Comparison of ENCODE assay signal across 25 mouse cellular contexts in genomic region chr8:72584390-72584789, GRCm38 (mm10). TPM values are rescaled to one million over a fixed set of nuclear protein-coding genes. Genes with fewer than 3 reads are reported as not detected.
A peak's percentile ranks its signal among the peaks of the same experiment; 100 is the strongest.
DNase-seq lines count a peak whose midpoint lies in the region; ATAC-seq and TF ChIP-seq lines count a peak whose summit lies in the region.
"Had no signal": no experiment of that assay in that cellular context is flagged by ENCODE, and none has a peak within 500 bp of the region (broad histone marks: within the 10 kb centered on the region; RNA-seq: fewer than 3 reads in every experiment).

No protein-coding gene starts in this region.

- no peak for TF ChIP-seq CTCF in CH12.LX (conservative IDR thresholded peaks at IDR 0.05 in 1 of 2, IDR thresholded peaks at IDR 0.05 in 1 of 2; ENCODE audit: low read depth in 2 of 2, low read length in 2 of 2)
- TF ChIP-seq CTCF in bone marrow macrophage, adult 2 months (IDR thresholded peaks at IDR 0.05; ENCODE audit: low read depth, low read length): no peak

- H3K9me3 ChIP-seq in CH12.LX (replicated peaks; ENCODE audit: low read length): no peaks in the 10 kb centered on the region
- H3K9me3 ChIP-seq in heart, embryonic 16.5 days (replicated peaks; ENCODE audit: control insufficient read depth, low read length): no peaks in the 10 kb centered on the region
- no peaks in the 10 kb centered on the region for H3K9me3 ChIP-seq in forebrain, embryonic 15.5 days
- H3K9me3 ChIP-seq: embryonic facial prominence, embryonic 12.5 days; forebrain, embryonic 13.5 days; hindbrain, embryonic 13.5 days; kidney, embryonic 15.5 days had no signal

- no peak overlapping the region for H3K4me2 ChIP-seq in CH12.LX (ENCODE audit: insufficient read depth, low read depth, poor library complexity, severe bottlenecking)
- no peak overlapping the region for H3K4me2 ChIP-seq in heart, embryonic 16.5 days (ENCODE audit: low read depth, low read length)
- H3K4me2 ChIP-seq in forebrain, embryonic 15.5 days (replicated peaks): no peak overlapping the region
- H3K4me2 ChIP-seq: embryonic facial prominence, embryonic 12.5 days; forebrain, embryonic 13.5 days; hindbrain, embryonic 13.5 days; kidney, embryonic 15.5 days; liver, embryonic 11.5 days; midbrain, embryonic 11.5 days had no signal

- H3K9ac ChIP-seq in CH12.LX (ENCODE audit: insufficient read depth, low read depth): no peak overlapping the region
- H3K9ac ChIP-seq in heart, embryonic 16.5 days (ENCODE audit: low read length): 0 out of 2 replicates have a peak overlapping the region, but pooled peaks have one; percentile 26
- H3K9ac ChIP-seq in forebrain, embryonic 15.5 days (replicated peaks): no peak overlapping the region
- H3K9ac ChIP-seq: embryonic facial prominence, embryonic 12.5 days; forebrain, embryonic 13.5 days; hindbrain, embryonic 13.5 days; kidney, embryonic 15.5 days; liver, postnatal 0 days had no signal

- dilution Hi-C loops in CH12.LX (cut with MboI; ENCODE audit: extremely low pct_ligation_motif_present, extremely low pct_unique_long_range_greater_than_20kb, low sequenced_read_pairs): no loop called here

- in situ Hi-C loops in CH12.LX (cut with MboI; ENCODE audit: low pct_ligation_motif_present, low pct_unique_long_range_greater_than_20kb, low sequenced_read_pairs): no loop called here

- no peaks in the 10 kb centered on the region for H3K27me3 ChIP-seq in CH12.LX (replicated peaks)
- H3K27me3 ChIP-seq in heart, embryonic 16.5 days (ENCODE audit: control insufficient read depth, insufficient read depth, low read length): no peaks in the 10 kb centered on the region
- H3K27me3 ChIP-seq in forebrain, embryonic 15.5 days: no peaks in the 10 kb centered on the region
- H3K27me3 ChIP-seq: embryonic facial prominence, embryonic 12.5 days; forebrain, embryonic 13.5 days; hindbrain, embryonic 13.5 days; kidney, embryonic 15.5 days had no signal

- WGBS in heart, embryonic 16.5 days: 53% methylated on average over 6 of the region's 6 CpGs
- 84% methylated on average over 6 of the region's 6 CpGs for WGBS in forebrain, embryonic 15.5 days

- TF ChIP-seq POLR2A in CH12.LX (IDR thresholded peaks at IDR 0.05; ENCODE audit: low read depth, low read length): no peak
- TF ChIP-seq POLR2A in bone marrow macrophage, adult 2 months (IDR thresholded peaks at IDR 0.05; ENCODE audit: borderline replicate concordance, low read depth, low read length): no peak

- H3K4me3 ChIP-seq in CH12.LX (replicated peaks in 1 of 3; ENCODE audit: low read depth in 2 of 3, low read length in 2 of 3, poor library complexity in 1 of 3): no peak overlapping the region
- no peak overlapping the region for H3K4me3 ChIP-seq in bone marrow macrophage, adult 2 months (ENCODE audit: insufficient read depth, low read length)
- H3K4me3 ChIP-seq in heart, embryonic 16.5 days (ENCODE audit: low read length): no peak overlapping the region
- no peak overlapping the region for H3K4me3 ChIP-seq in forebrain, embryonic 15.5 days
- H3K4me3 ChIP-seq: embryonic facial prominence, embryonic 12.5 days; forebrain, embryonic 13.5 days; hindbrain, embryonic 13.5 days; kidney, embryonic 15.5 days had no signal

- peaks cover 17 to 51% of the 10 kb centered on the region in 2 experiments for H3K4me1 ChIP-seq in CH12.LX (ENCODE audit: control insufficient read depth in 1 of 2, insufficient read depth in 2 of 2)
- peaks cover 56% of the 10 kb centered on the region for H3K4me1 ChIP-seq in bone marrow macrophage, adult 2 months (ENCODE audit: control insufficient read depth, insufficient read depth, low read length)
- H3K4me1 ChIP-seq in heart, embryonic 16.5 days (ENCODE audit: control insufficient read depth, insufficient read depth, low read length): peaks cover 29% of the 10 kb centered on the region
- peaks cover 5% of the 10 kb centered on the region; the same call in 1 of the 2 replicates for H3K4me1 ChIP-seq in forebrain, embryonic 15.5 days
- H3K4me1 ChIP-seq: embryonic facial prominence, embryonic 12.5 days; forebrain, embryonic 13.5 days; hindbrain, embryonic 13.5 days; kidney, embryonic 15.5 days had no signal

- intact Hi-C loops in heart, postnatal 36 days (cut with DNase I): no loop called here

- peak overlapping the region; percentile 20; the same call in 1 of the 2 replicates for H3K27ac ChIP-seq in CH12.LX (ENCODE audit: insufficient read depth, low read depth)
- H3K27ac ChIP-seq in bone marrow macrophage, adult 2 months (ENCODE audit: insufficient read depth, low read depth, low read length): peak overlapping the region; percentile 97
- H3K27ac ChIP-seq in heart, embryonic 16.5 days (ENCODE audit: low read length): peak overlapping the region; percentile 69
- no peak overlapping the region for H3K27ac ChIP-seq in forebrain, embryonic 15.5 days (replicated peaks)
- H3K27ac ChIP-seq: embryonic facial prominence, embryonic 12.5 days; forebrain, embryonic 13.5 days; hindbrain, embryonic 13.5 days; kidney, embryonic 15.5 days had no signal

- no peaks in the 10 kb centered on the region for H3K79me2 ChIP-seq in CH12.LX (replicated peaks; ENCODE audit: control insufficient read depth, extremely low read depth, insufficient read depth, poor library complexity, severe bottlenecking)

- peak; percentile 48 to 60 for DNase-seq in heart, adult 18-20 months
- no peak for DNase-seq in heart, postnatal 36 days
- DNase-seq in CH12.LX (ENCODE audit: extremely low read depth): no peak
- DNase-seq in layer of hippocampus, postnatal 14 days (ENCODE audit: low spot score in 2 of 2): no peak
- DNase-seq: adrenal gland, postnatal 10 days; cerebellum, adult 11-12 months; cerebellum, postnatal 10 days; kidney, adult 11 months; kidney, postnatal 36 days; left cerebral cortex, postnatal 4 days; liver, postnatal 0 days; lung, postnatal 10 days; spleen, adult 18-20 months; thymus, postnatal 14 days had no signal

- H3K36me3 ChIP-seq in CH12.LX (replicated peaks in 1 of 2; ENCODE audit: control insufficient read depth in 1 of 2, insufficient read depth in 1 of 2, low read length in 1 of 2): peaks cover 17 to 31% of the 10 kb centered on the region in 2 experiments
- H3K36me3 ChIP-seq in heart, embryonic 16.5 days (ENCODE audit: control insufficient read depth, insufficient read depth): peaks cover 5% of the 10 kb centered on the region; the same call in 1 of the 2 replicates
- peaks cover 3% of the 10 kb centered on the region; the same call in 1 of the 2 replicates for H3K36me3 ChIP-seq in forebrain, embryonic 15.5 days
- H3K36me3 ChIP-seq: embryonic facial prominence, embryonic 12.5 days; kidney, embryonic 15.5 days had no signal

- no peak for TF ChIP-seq EP300 in CH12.LX (IDR thresholded peaks at IDR 0.05; ENCODE audit: low read length)

- TF ChIP-seq RAD21 in CH12.LX (IDR thresholded peaks at IDR 0.05; ENCODE audit: low read depth, low read length): no peak

- no peak for ATAC-seq in heart, embryonic 16.5 days (replicated peaks; ENCODE audit: extremely low read depth, insufficient read depth, low FRiP score)
- ATAC-seq in forebrain, embryonic 15.5 days (replicated peaks): no peak
- no peak for ATAC-seq in megakaryocyte, adult 5-6 weeks (ENCODE audit: poor library complexity, severe bottlenecking)
- ATAC-seq: activated CD4-positive, CD25-positive, alpha-beta regulatory T cell, adult 4 months; forebrain, embryonic 13.5 days; liver, postnatal 0 days had no signal

TF ChIP-seq in CH12.LX, 34 proteins besides CTCF, POLR2A, EP300 and RAD21 (continues in another document):
- no peak for TF ChIP-seq MAFK (IDR thresholded peaks at IDR 0.05; ENCODE audit: insufficient replicate concordance, low read length)
- no peak for TF ChIP-seq PAX5 (IDR thresholded peaks at IDR 0.05; ENCODE audit: low read length)
- no peak for TF ChIP-seq CHD1 (IDR thresholded peaks at IDR 0.05; ENCODE audit: low read depth, low read length)
- TF ChIP-seq ZC3H11A (IDR thresholded peaks at IDR 0.05; ENCODE audit: low read depth, low read length): no peak

RNA-seq across cellular contexts. Expression of gene Tmem38a, which starts 12.5 kb away (rescaled TPM):
- total RNA-seq in heart, adult 18-20 months (2021): 100 to 1,000 TPM; 474 to 492 TPM
- 100 to 1,000 TPM; 447 to 482 TPM for total RNA-seq in heart, postnatal 36 days (2021)
- total RNA-seq in CH12.LX (2012; rRNA removed) (3.1 and 6.2 TPM in 2 replicates), CH12.LX (2014; rRNA removed) (3.3 and 3.8 TPM in 2 replicates)
- 3.8 and 4.2 TPM in 2 replicates for polyA plus RNA-seq in CH12.LX (2012; ENCODE audit: insufficient read length, low read depth)
- polyA plus RNA-seq in bone marrow macrophage, adult 2 months (2012; ENCODE audit: insufficient read depth, insufficient read length, missing spikeins): 8.5 and 9.5 TPM in 2 replicates
- 117 and 125 TPM in 2 replicates for polyA plus RNA-seq in heart, embryonic 16.5 days (2015; fragmentation: Nextera tagmentation; extraction: Ambion mirVana)
- 17.7 and 17.8 TPM in 2 replicates for polyA plus RNA-seq in forebrain, embryonic 15.5 days (2015; fragmentation: Nextera tagmentation; extraction: Ambion mirVana)
- total RNA-seq in layer of hippocampus, postnatal 14 days (2021): 100 to 1,000 TPM; 117 to 128 TPM
- 3.7 and 5.6 TPM in 2 replicates for total RNA-seq in megakaryocyte, adult 5-6 weeks (2015)
- total RNA-seq in megakaryocyte, adult 5-6 weeks (2017): 3.8 and 5.0 TPM in 2 replicates

RNA-seq across cellular contexts. Expression of gene Smim7, which starts 13.5 kb away (rescaled TPM):
- total RNA-seq in heart, adult 18-20 months (2021): 100 to 1,000 TPM; 118 to 130 TPM
- total RNA-seq in heart, postnatal 36 days (2021): 100 to 1,000 TPM; 129 to 135 TPM
- total RNA-seq in CH12.LX (2012; rRNA removed) (37.7 and 42.2 TPM in 2 replicates), CH12.LX (2014; rRNA removed) (70.3 and 79.8 TPM in 2 replicates)
- 60.7 and 61.0 TPM in 2 replicates for polyA plus RNA-seq in CH12.LX (2012; ENCODE audit: insufficient read length, low read depth)
- 68.6 and 71.9 TPM in 2 replicates for polyA plus RNA-seq in bone marrow macrophage, adult 2 months (2012; ENCODE audit: insufficient read depth, insufficient read length, missing spikeins)
- 97.1 and 108 TPM in 2 replicates for polyA plus RNA-seq in heart, embryonic 16.5 days (2015; fragmentation: Nextera tagmentation; extraction: Ambion mirVana)
- polyA plus RNA-seq in forebrain, embryonic 15.5 days (2015; fragmentation: Nextera tagmentation; extraction: Ambion mirVana): 127 and 128 TPM in 2 replicates
- total RNA-seq in layer of hippocampus, postnatal 14 days (2021): 100 to 1,000 TPM; 112 to 118 TPM
- total RNA-seq in megakaryocyte, adult 5-6 weeks (2015): 48.7 and 55.8 TPM in 2 replicates
- 43.2 and 61.5 TPM in 2 replicates for total RNA-seq in megakaryocyte, adult 5-6 weeks (2017)

RNA-seq across cellular contexts. Expression of gene Med26, which starts 36.3 kb away (rescaled TPM):
- total RNA-seq in heart, adult 18-20 months (2021): 1 to 10 TPM; 7.3 to 9.8 TPM
- total RNA-seq in heart, postnatal 36 days (2021): 1 to 10 TPM; 7.6 to 7.9 TPM
- total RNA-seq in CH12.LX (2012; rRNA removed) (9.7 and 10.3 TPM in 2 replicates), CH12.LX (2014; rRNA removed) (6.6 and 8.7 TPM in 2 replicates)
- 12.9 and 14.3 TPM in 2 replicates for polyA plus RNA-seq in CH12.LX (2012; ENCODE audit: insufficient read length, low read depth)
- polyA plus RNA-seq in bone marrow macrophage, adult 2 months (2012; ENCODE audit: insufficient read depth, insufficient read length, missing spikeins): 7.5 and 7.8 TPM in 2 replicates
- polyA plus RNA-seq in heart, embryonic 16.5 days (2015; fragmentation: Nextera tagmentation; extraction: Ambion mirVana): 11.5 and 12.7 TPM in 2 replicates
- 18.2 and 19.9 TPM in 2 replicates for polyA plus RNA-seq in forebrain, embryonic 15.5 days (2015; fragmentation: Nextera tagmentation; extraction: Ambion mirVana)
- 1 to 10 TPM; 9.5 TPM for total RNA-seq in layer of hippocampus, postnatal 14 days (2021)
- 6.6 and 6.8 TPM in 2 replicates for total RNA-seq in megakaryocyte, adult 5-6 weeks (2015)
- total RNA-seq in megakaryocyte, adult 5-6 weeks (2017): 4.2 and 4.7 TPM in 2 replicates

Comparison
In these comparisons a context has a peak if more than half of its experiments do, and no peak if none do; other contexts are left out.
1. DNase-seq: peak in heart, adult 18-20 months (2 of 2); none in heart, postnatal 36 days (0 of 2), CH12.LX (single experiment) and layer of hippocampus, postnatal 14 days (0 of 2).
2. RNA of gene Tmem38a, which starts 12.5 kb away (total RNA-seq): 474 to 492 TPM in heart, adult 18-20 months, 447 to 482 TPM in heart, postnatal 36 days and 117 to 128 TPM in layer of hippocampus, postnatal 14 days; 3.1 to 6.2 TPM in CH12.LX and 3.7 to 5.6 TPM in megakaryocyte, adult 5-6 weeks; every median in the first group is over 10 times any median in the second.